Mouse (Mus musculus) embryonic facial prominence, embryonic 13.5 days (tissue): Measurements from ENCODE around the gene Nfib. TPM values are rescaled to one million over a fixed set of nuclear protein-coding genes. Genes with fewer than 3 reads are reported as not detected.

Source experiments
- ATAC-seq: fragments of 200-750 bp; cut with Nextera tagmentation; 2 replicates; pipeline ENCODE4 v1.8.0; 2017; ENCODE audit warnings: low read depth; ENCODE audit not compliant: insufficient number of reproducible peaks, insufficient read depth, low FRiP score, low TSS enrichment
- H3K27ac ChIP-seq: fragments of 300-500 bp; sonication (generic); 2 replicates; pipeline ENCODE4 v1.5.1; 2015; ENCODE audit warnings: moderate library complexity, mild to moderate bottlenecking, inconsistent platforms
- H3K27me3 ChIP-seq: fragments of 300-500 bp; sonication (generic); 2 replicates; pipeline ENCODE4 v1.6.1; 2015; ENCODE audit warnings: mild to moderate bottlenecking, inconsistent platforms
- H3K36me3 ChIP-seq: fragments of 300-500 bp; sonication (generic); 2 replicates; pipeline ENCODE4 v1.6.1; 2015; ENCODE audit warnings: mild to moderate bottlenecking, inconsistent platforms
- H3K4me1 ChIP-seq: fragments of 300-500 bp; sonication (generic); 2 replicates; pipeline ENCODE4 v1.6.1; 2015; ENCODE audit warnings: inconsistent platforms
- H3K4me2 ChIP-seq: fragments of 300-500 bp; sonication (generic); 2 replicates; pipeline ENCODE4 v1.6.1; 2015; ENCODE audit warnings: moderate library complexity, mild to moderate bottlenecking, inconsistent platforms
- H3K4me3 ChIP-seq: fragments of 300-500 bp; sonication (generic); 2 replicates; pipeline ENCODE4 v1.5.1; 2015; ENCODE audit warnings: mild to moderate bottlenecking, inconsistent platforms
- H3K9ac ChIP-seq: fragments of 300-500 bp; sonication (generic); 2 replicates; pipeline ENCODE4 v1.6.1; 2015; ENCODE audit warnings: mild to moderate bottlenecking, inconsistent platforms
- H3K9me3 ChIP-seq: fragments of 300-500 bp; sonication (generic); 2 replicates; pipeline ENCODE4 v1.6.1; 2016; ENCODE audit warnings: inconsistent platforms
- WGBS: fragments of 180-500 bp; shearing (Covaris S2); methylation state at CpG from one replicate; pipeline ENCODE4 v1.1.7; 2015; ENCODE audit warnings: mixed read lengths; 5-methylcytosine and 5-hydroxymethylcytosine counted together
- polyA plus RNA-seq: library from polyadenylated mRNA; unstranded; fragments of >200 nt; fragmentation: Nextera tagmentation; extraction: Ambion mirVana; gene quantifications from 2 replicates; pipeline ENCODE4 v1.2.1, GENCODE M21; 2015

Nfib gene
- polyA plus RNA-seq, 1 experiment from 2014 or later, result 104 TPM

DNA sequence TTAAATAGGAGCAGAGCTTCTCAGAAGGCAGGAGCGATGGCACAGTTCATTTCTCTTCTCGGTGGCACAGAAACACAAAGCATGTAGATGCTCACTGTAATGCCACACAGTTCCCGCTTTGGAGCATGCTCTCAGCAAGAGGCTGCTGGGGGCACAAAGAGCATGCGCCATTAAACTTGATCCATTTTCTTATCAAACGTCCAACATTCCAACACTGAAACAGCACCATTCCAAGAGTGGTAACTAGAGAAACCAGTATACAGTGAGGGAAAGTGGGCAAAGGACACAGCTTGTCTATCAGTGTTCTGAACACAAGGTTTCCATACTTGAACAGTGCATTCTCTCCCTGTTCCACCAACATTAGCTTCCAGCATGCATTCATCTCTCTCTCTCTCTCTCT, 206.3 kb downstream of the Nfib start:
- 69% methylated on average over 5 of the region's 5 CpGs for WGBS

DNA sequence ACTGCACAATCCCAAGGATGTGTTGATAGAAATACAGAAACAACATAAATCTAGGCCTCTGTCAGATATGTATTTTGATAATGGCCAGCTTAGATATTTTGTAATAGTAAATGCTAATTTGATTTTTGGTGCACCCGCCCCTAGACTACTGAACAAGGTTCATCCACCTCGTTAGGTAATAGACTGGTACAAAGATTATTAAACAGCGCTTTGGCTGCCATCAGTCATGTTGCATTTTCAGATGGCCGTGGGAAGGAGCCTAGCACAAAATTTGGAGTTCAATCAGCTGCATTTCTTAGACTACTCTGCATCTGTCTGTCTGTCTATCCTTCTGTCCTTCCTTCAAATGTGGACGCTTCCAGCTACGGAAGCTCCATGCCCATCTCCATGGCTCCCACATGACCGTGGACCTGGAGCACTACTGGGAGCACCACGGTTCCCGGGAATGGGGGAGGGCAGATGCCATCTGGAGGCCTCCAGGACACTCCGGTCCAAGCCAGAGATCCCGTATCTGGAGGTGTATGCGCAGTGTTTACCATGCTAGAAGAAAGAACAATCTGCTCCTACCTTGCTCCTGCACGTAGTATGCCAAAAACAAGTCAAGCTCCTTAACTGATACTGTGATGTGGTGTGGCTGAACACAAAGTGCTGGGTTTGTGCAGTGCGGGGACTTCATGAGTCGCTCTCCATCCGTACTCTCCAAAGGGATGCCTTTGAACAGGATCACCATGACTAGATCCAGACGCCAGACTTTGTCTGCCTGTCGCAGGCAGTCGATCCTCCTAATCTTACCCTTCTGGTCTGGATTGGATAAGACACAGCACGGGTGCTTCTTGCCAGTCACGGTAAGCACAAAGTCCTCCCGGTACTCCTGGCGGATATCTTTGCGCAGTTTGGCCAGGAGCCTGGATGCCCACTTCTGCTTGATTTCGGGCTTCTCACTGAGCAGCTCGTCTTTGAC, 207.6 kb downstream of the Nfib start:
- Histone ChIP-seq H3K4me3 (peak overlapping the region; percentile 7; the same call in 1 of the 2 replicates), H3K9ac (peak overlapping the region; percentile 44; the same call in 1 of the 2 replicates), H3K4me2 (peak overlapping the region; percentile 37), H3K27ac (0 out of 2 replicates have a peak overlapping the region, but pooled peaks have one; percentile 51), H3K9me3 (no peaks in the 10 kb centered on the region), H3K4me1 (peaks cover 67% of the 10 kb centered on the region), H3K27me3 (no peaks in the 10 kb centered on the region), H3K36me3 (peaks cover 26% of the 10 kb centered on the region)
- 71% methylated on average over 26 of the region's 26 CpGs for WGBS
- ATAC-seq, result no peak

More for the DNA sequence above, 206.3 kb downstream of the Nfib start:
- ATAC-seq, result no peak
- peak overlapping the region; percentile 64 for H3K9ac ChIP-seq
- H3K4me2 ChIP-seq, result peak overlapping the region; percentile 89
- H3K4me1 ChIP-seq, result peaks cover 54% of the 10 kb centered on the region
- H3K27me3 ChIP-seq, result no peaks in the 10 kb centered on the region
- H3K9me3 ChIP-seq, result no peaks in the 10 kb centered on the region
- no peak overlapping the region for H3K27ac ChIP-seq
- peaks cover 26% of the 10 kb centered on the region for H3K36me3 ChIP-seq
- peak overlapping the region; percentile 97; the same call in 1 of the 2 replicates for H3K4me3 ChIP-seq

- H3K9me3 ChIP-seq, result no peaks in the 10 kb centered on the region
- no peak overlapping the region for H3K4me3 ChIP-seq
- peak overlapping the region; percentile 4 for H3K4me2 ChIP-seq
- H3K27me3 ChIP-seq, result no peaks in the 10 kb centered on the region
- H3K4me1 ChIP-seq, result peaks cover 71% of the 10 kb centered on the region
- no peak for ATAC-seq
- WGBS, result 79% methylated on average over 8 of the region's 8 CpGs
- H3K27ac ChIP-seq, result no peak overlapping the region
- H3K36me3 ChIP-seq, result peaks cover 26% of the 10 kb centered on the region
- H3K9ac ChIP-seq, result no peak overlapping the region
Measured at GRCm38 (mm10) chr4:82497141-82497566, 208.4 kb downstream of the Nfib start.

DNA sequence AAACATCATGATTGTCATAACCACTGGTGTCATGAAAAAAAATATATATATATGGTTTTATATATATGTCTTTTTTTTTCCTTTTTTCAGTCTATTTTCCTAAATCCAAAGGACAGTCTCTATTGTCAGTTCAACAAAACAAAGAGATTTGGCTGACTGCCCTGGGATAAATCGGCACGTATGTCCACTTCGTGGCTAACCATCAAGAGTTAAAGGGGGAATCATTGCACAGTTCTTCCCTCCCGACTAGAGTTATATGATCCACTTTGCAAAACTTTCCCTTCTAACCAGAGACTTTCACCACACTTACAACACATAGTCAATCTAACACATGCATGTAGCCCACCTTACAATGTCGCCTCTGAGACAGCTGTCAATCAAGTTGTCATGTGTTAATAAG, 209.2 kb downstream of the Nfib start:
- 70% methylated on average over 5 of the region's 5 CpGs for WGBS
- no peak for ATAC-seq
- Histone ChIP-seq H3K4me1 (peaks cover 73% of the 10 kb centered on the region), H3K36me3 (peaks cover 26% of the 10 kb centered on the region), H3K9me3 (no peaks in the 10 kb centered on the region), H3K4me3 (no peak overlapping the region), H3K27me3 (no peaks in the 10 kb centered on the region), H3K27ac (no peak overlapping the region), H3K4me2 (no peak overlapping the region; the same call in 1 of the 2 replicates), H3K9ac (no peak overlapping the region)

- H3K27me3 ChIP-seq, result no peaks in the 10 kb centered on the region
- 85% methylated on average over 6 of the region's 6 CpGs for WGBS
- H3K36me3 ChIP-seq, result peaks cover 26% of the 10 kb centered on the region
- H3K9ac ChIP-seq, result no peak overlapping the region
- no peaks in the 10 kb centered on the region for H3K9me3 ChIP-seq
- peaks cover 70% of the 10 kb centered on the region for H3K4me1 ChIP-seq
- H3K4me2 ChIP-seq, result no peak overlapping the region
- no peak overlapping the region for H3K4me3 ChIP-seq
- H3K27ac ChIP-seq, result no peak overlapping the region
- no peak for ATAC-seq
Measured at GRCm38 (mm10) chr4:82495605-82496004, 209.9 kb downstream of the Nfib start.

DNA sequence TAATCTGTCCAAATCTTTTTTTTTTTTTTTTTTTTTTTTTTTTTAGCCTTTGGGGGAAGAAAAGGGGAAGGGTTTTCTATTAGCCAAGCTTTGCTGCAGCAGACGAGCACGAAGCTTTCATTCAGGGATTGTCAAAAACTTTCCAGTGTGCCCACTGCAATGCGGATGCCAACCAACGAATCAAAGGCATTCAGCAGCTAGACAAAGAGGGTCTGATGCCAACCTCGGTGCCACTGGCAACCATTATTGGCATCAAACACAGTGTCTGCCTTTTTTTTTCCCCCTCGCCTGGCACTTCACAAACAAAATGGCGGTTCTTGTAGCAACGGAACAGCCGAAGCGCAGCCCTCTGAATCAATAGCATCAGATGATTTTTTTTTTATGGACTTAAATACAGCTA, 210.7 kb downstream of the Nfib start:
- no peak for ATAC-seq
- Histone ChIP-seq H3K27me3 (no peaks in the 10 kb centered on the region), H3K27ac (no peak overlapping the region), H3K9me3 (no peaks in the 10 kb centered on the region), H3K4me1 (peaks cover 66% of the 10 kb centered on the region), H3K4me3 (no peak overlapping the region), H3K36me3 (peaks cover 26% of the 10 kb centered on the region), H3K4me2 (peak overlapping the region; percentile 9; the same call in 1 of the 2 replicates), H3K9ac (no peak overlapping the region)
- WGBS, result 83% methylated on average over 10 of the region's 10 CpGs

- Histone ChIP-seq H3K27me3 (no peaks in the 10 kb centered on the region), H3K27ac (no peak overlapping the region), H3K4me3 (no peak overlapping the region), H3K9ac (no peak overlapping the region), H3K4me2 (0 out of 2 replicates have a peak overlapping the region, but pooled peaks have one; percentile 14), H3K36me3 (peaks cover 26% of the 10 kb centered on the region), H3K4me1 (peaks cover 64% of the 10 kb centered on the region), H3K9me3 (no peaks in the 10 kb centered on the region)
- 74% methylated on average over 3 of the region's 3 CpGs for WGBS
- ATAC-seq, result no peak
Measured at GRCm38 (mm10) chr4:82494424-82494823, 211.1 kb downstream of the Nfib start.

DNA sequence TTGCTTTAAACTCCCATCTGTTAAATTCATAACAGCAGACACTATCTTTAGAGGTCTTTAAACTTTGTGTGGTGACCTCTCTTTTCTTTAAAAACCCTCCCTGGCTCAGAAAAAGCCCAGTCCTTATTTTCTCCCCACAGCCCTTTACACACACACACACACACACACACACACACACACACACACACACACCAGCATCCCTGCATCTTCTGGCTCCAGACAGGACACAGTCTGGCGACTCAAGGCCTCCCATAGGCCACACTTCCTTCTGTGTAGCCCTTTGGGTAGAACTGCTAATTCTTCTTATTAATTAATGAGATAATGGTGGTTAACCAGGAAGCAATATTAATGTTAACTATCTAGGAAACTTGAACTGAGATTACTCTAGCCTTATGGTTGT, 211.7 kb downstream of the Nfib start:
- WGBS, result 69% methylated on average over 1 of the region's 1 CpGs
- H3K9me3 ChIP-seq, result no peaks in the 10 kb centered on the region
- H3K4me3 ChIP-seq, result no peak overlapping the region
- H3K27me3 ChIP-seq, result no peaks in the 10 kb centered on the region
- no peak overlapping the region for H3K27ac ChIP-seq
- ATAC-seq, result no peak
- peaks cover 59% of the 10 kb centered on the region for H3K4me1 ChIP-seq
- H3K9ac ChIP-seq, result no peak overlapping the region
- H3K4me2 ChIP-seq, result peak overlapping the region; percentile 14
- peaks cover 26% of the 10 kb centered on the region for H3K36me3 ChIP-seq

- H3K4me2 ChIP-seq, result peak overlapping the region; percentile 14
- ATAC-seq, result no peak
- no peaks in the 10 kb centered on the region for H3K9me3 ChIP-seq
- H3K9ac ChIP-seq, result no peak overlapping the region
- H3K27ac ChIP-seq, result no peak overlapping the region
- H3K4me1 ChIP-seq, result peaks cover 56% of the 10 kb centered on the region
- WGBS, result 55% methylated on average over 7 of the region's 7 CpGs
- H3K27me3 ChIP-seq, result no peaks in the 10 kb centered on the region
- H3K4me3 ChIP-seq, result no peak overlapping the region
- peaks cover 28% of the 10 kb centered on the region for H3K36me3 ChIP-seq
Measured at GRCm38 (mm10) chr4:82493363-82493762, 212.2 kb downstream of the Nfib start.

- H3K36me3 ChIP-seq, result peaks cover 28% of the 10 kb centered on the region
- no peak overlapping the region for H3K9ac ChIP-seq
- peaks cover 50% of the 10 kb centered on the region for H3K4me1 ChIP-seq
- no peak overlapping the region for H3K4me2 ChIP-seq
- WGBS, result 59% methylated on average over 2 of the region's 2 CpGs
- ATAC-seq, result no peak
- no peak overlapping the region for H3K27ac ChIP-seq
- no peaks in the 10 kb centered on the region for H3K27me3 ChIP-seq
- H3K9me3 ChIP-seq, result no peaks in the 10 kb centered on the region
- no peak overlapping the region for H3K4me3 ChIP-seq
Measured at GRCm38 (mm10) chr4:82492737-82493136, 212.8 kb downstream of the Nfib start.

DNA sequence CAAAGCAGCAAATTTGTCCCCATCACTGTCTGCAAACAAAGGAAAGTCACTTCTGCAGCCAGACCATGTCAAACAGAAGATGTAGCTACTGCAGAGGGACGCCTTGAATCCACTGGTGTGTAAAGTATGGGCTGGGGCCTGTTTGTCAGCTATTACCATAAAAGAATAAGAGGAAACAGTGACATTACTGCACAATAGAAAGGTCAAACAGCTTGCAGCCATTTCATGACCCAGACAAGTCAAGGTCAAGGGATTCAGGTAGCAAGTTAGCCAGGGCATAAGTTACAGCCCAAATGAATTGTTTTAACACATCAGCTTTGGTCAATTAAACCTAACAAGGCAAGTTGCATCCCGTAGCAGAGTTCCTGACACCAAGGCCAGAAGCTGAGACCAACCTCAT, 215.6 kb downstream of the Nfib start:
- no peaks in the 10 kb centered on the region for H3K9me3 ChIP-seq
- H3K4me1 ChIP-seq, result peaks cover 46% of the 10 kb centered on the region
- 0 out of 2 replicates have a peak overlapping the region, but pooled peaks have one; percentile 1 for H3K4me2 ChIP-seq
- peaks cover 30% of the 10 kb centered on the region for H3K36me3 ChIP-seq
- H3K27me3 ChIP-seq, result no peaks in the 10 kb centered on the region
- no peak overlapping the region for H3K9ac ChIP-seq
- 0 out of 2 replicates have a peak overlapping the region, but pooled peaks have one; percentile 13 for H3K27ac ChIP-seq
- ATAC-seq, result no peak
- 34% methylated on average over 2 of the region's 2 CpGs for WGBS
- H3K4me3 ChIP-seq, result no peak overlapping the region

GRCm38 (mm10) chr4:82485910-82486309, 219.6 kb downstream of the Nfib start:
- H3K4me2 ChIP-seq, result no peak overlapping the region
- H3K4me3 ChIP-seq, result no peak overlapping the region
- 0 out of 2 replicates have a peak overlapping the region, but pooled peaks have one; percentile 7 for H3K27ac ChIP-seq
- H3K9me3 ChIP-seq, result no peaks in the 10 kb centered on the region
- no peak for ATAC-seq
- no peak overlapping the region for H3K9ac ChIP-seq
- H3K27me3 ChIP-seq, result no peaks in the 10 kb centered on the region
- H3K4me1 ChIP-seq, result peaks cover 34% of the 10 kb centered on the region
- peaks cover 31% of the 10 kb centered on the region for H3K36me3 ChIP-seq
- WGBS, result 91% methylated on average over 2 of the region's 2 CpGs
